Mouse (Mus musculus) adrenal gland, adult 2 months (tissue): ENCODE measurements at regions not wholly inside any gene's neighbourhood (a gene's known extent, or its start where the extent isn't known, plus 50 kb on each side); places are given as distances from the start of the nearest gene placed in this dataset.
A peak's percentile ranks its signal among the peaks of the same experiment; 100 is the strongest.

Experiments
- DNase-seq: peaks from one replicate; pipeline ENCODE4 v3.0.0; 2021

DNA sequence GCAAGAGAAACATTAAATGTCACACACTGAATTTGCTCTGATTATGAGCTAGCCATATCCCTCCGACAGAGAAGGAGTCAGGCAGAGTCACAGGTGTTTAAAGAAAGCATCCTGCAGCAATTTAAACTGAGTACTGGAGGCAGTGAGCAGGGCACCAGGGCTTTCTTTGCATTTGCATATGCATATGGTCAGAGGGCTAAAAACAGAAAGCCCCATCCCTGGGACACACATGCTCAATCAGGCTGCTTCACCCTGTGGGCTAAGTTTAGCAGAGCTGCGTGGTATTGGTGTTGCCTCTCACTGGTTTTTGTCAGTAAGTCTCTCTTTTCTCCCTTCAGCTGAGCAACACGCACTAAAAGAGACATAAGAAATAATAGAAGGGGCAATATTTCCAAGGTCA lies 289.9 kb upstream of the Rps6ka3 start:
- DNase-seq: no peak

GRCm38 (mm10) chrX:158921424-158921823 lies 288.7 kb upstream of the Rps6ka3 start:
- DNase-seq: no peak

GRCm38 (mm10) chrX:158921838-158922450 lies 288.2 kb upstream of the Rps6ka3 start:
- DNase-seq: peak; percentile 36

GRCm38 (mm10) chrX:158923081-158923561 lies 287.0 kb upstream of the Rps6ka3 start:
- peak; percentile 10 for DNase-seq

GRCm38 (mm10) chrX:158923657-158924489 lies 286.2 kb upstream of the Rps6ka3 start:
- DNase-seq: no peak

GRCm38 (mm10) chrX:158924490-158925398 lies 285.4 kb upstream of the Rps6ka3 start:
- DNase-seq: no peak

- DNase-seq: no peak
Observed at GRCm38 (mm10) chrX:158931864-158932263, 278.2 kb upstream of the Rps6ka3 start.

GRCm38 (mm10) chrX:158947191-158947590 lies 262.9 kb upstream of the Rps6ka3 start:
- DNase-seq: no peak

GRCm38 (mm10) chrX:158971726-158972125 lies 238.4 kb upstream of the Rps6ka3 start:
- DNase-seq: peak; percentile 4

GRCm38 (mm10) chrX:158976648-158977047 lies 233.5 kb upstream of the Rps6ka3 start:
- DNase-seq: no peak

- DNase-seq: no peak
Observed at GRCm38 (mm10) chrX:158984721-158985120, 225.4 kb upstream of the Rps6ka3 start.

DNA sequence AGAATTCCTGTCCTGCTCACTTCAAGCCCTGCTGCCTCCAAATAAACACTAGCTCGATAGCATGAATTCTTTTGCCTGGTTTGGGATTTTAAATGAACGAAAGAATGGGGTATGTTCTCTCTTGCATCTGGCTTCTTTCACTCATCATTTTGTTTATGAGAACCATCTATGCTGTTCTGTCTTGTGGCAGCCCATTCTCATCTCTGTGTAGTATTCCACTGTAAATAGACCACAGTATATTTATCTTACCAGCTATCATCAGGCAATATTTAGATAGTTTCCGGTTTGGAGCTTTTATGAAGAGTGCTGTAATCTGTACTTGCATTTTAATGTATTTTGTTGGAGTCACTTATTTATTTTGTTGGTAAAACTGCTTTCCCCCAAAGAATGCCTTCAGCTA lies 222.4 kb upstream of the Rps6ka3 start:
- no peak for DNase-seq

GRCm38 (mm10) chrX:159018955-159019354 lies 191.2 kb upstream of the Rps6ka3 start:
- DNase-seq: no peak

GRCm38 (mm10) chrX:159026311-159026710 lies 183.8 kb upstream of the Rps6ka3 start:
- no peak for DNase-seq

GRCm38 (mm10) chrX:159031927-159032326 lies 178.2 kb upstream of the Rps6ka3 start:
- DNase-seq: no peak

- peak; percentile 68 for DNase-seq
Observed at GRCm38 (mm10) chrX:159043432-159043831, 166.7 kb upstream of the Rps6ka3 start.

DNA sequence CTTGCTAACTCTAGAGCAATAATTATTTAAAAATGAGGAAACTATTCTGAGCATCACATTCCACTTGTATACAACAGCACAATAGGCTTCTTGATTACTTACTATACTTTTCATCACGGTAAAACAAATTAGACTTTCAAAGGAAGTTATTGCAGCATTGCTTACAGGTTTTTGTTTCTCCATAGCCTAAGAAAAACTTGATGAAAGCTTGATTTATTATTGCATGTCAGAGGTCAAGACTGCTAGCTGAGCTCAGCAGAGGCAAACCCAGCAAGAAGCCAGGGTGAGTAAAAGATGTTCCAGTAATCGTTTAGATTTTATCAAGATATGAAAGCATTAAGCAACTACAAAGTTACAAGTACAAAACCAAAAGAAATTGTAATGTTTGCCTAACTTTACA lies 162.2 kb upstream of the Rps6ka3 start:
- DNase-seq: no peak

DNA sequence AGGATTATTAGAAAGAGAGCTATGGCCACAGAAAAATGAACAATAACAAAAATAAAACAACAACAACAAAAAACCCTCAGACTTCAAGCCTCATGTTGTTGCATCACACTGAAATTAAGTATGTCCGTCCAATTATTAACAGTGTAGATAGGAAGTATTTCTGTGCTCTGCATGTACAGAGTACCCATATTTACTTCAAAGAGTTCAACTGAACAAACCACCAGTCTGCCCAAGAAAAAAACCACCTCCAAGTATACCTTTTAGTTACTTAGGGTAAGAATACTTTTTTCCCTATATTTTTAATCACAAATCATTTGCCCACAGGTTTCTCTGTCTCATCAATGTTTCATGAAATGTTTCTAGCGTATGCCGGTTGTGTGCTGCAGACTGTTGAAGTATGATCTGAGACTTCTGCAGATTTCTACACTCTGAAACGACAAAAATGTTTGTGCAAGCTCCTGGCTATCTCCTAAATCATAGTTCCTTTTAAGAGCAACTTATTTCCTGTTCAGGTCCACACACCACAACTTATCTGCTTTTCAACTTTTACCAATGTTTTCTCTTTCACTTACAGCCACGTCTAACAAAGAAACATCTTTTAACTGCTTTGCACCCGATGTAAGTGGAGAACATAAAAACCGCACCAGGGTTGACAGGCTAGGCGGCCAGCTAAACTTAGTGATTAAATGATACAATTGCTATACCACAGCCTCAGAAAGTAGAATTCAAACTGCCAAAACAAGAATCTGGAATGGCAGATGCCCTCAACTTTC lies 154.2 kb upstream of the Rps6ka3 start:
- DNase-seq: no peak

GRCm38 (mm10) chrX:159056462-159056805 lies 153.7 kb upstream of the Rps6ka3 start:
- DNase-seq: no peak

- DNase-seq: no peak
Observed at GRCm38 (mm10) chrX:159058931-159059330, 151.2 kb upstream of the Rps6ka3 start.

GRCm38 (mm10) chrX:159061322-159061721 lies 148.8 kb upstream of the Rps6ka3 start:
- DNase-seq: no peak

DNA sequence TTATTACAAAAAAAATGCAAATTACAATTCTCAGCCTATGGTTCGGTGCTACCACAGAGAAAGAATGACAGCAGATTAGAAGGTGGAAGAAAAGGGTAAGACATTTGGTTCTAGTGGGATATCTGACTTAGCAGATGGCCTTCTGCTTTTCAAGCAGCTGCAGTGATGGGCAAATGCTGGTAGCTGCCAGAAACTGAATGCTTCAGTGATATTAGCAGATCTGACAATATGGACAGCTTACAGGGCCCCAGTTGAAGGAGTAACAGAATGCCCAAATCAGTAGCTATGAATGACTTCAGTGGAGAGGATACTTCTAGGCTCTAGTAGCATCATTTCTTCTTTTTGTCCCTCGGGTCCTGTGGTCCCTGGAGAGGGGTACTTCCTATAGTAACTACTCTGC lies 143.9 kb upstream of the Rps6ka3 start:
- DNase-seq: no peak
